In genomic region chr14:73398367-73398996, GRCm38 (mm10) we compare ENCODE assay signal across 17 mouse cellular contexts. TPM values are rescaled to one million over a fixed set of nuclear protein-coding genes. Genes with fewer than 3 reads are reported as not detected.
DNase-seq lines count a peak whose midpoint lies in the region.
"Had no signal": no experiment of that assay in that cellular context is flagged by ENCODE, and none has a peak within 500 bp of the region (broad histone marks: within the 10 kb centered on the region; RNA-seq: fewer than 3 reads in every experiment).

No protein-coding gene starts in this region.

- H3K9me3 ChIP-seq in megakaryocyte, embryonic 14.5 days: no peaks in the 10 kb centered on the region
- H3K9me3 ChIP-seq: heart, embryonic 13.5 days; limb, embryonic 10.5 days; midbrain, embryonic 12.5 days; stomach, embryonic 15.5 days had no signal

- H3K4me3 ChIP-seq in megakaryocyte, embryonic 14.5 days (replicated peaks): peak overlapping the region; percentile 90
- H3K4me3 ChIP-seq: heart, embryonic 13.5 days; limb, embryonic 10.5 days; midbrain, embryonic 12.5 days; stomach, embryonic 15.5 days had no signal

- no peaks in the 10 kb centered on the region for H3K27me3 ChIP-seq in megakaryocyte, embryonic 14.5 days (replicated peaks)
- H3K27me3 ChIP-seq: heart, embryonic 13.5 days; midbrain, embryonic 12.5 days; stomach, embryonic 15.5 days had no signal

- DNase-seq in thymus, postnatal 14 days: peak; percentile 32
- no peak for DNase-seq in thymus, postnatal 4 days
- peak; percentile 61 for DNase-seq in induced T-regulatory cell, adult 2 months (ENCODE audit: low read depth)
- no peak for DNase-seq in kidney, adult 9 months
- no peak for DNase-seq in B cell, adult 2 months
- DNase-seq in ovary, adult 18-20 months (ENCODE audit: low spot score): no peak
- DNase-seq: adrenal gland, postnatal 25 days; forebrain, postnatal 0 days; gastrocnemius, postnatal 25 days; kidney, adult 18-20 months; kidney, postnatal 4 days; right cerebral cortex, postnatal 4 days had no signal

- peaks cover 94% of the 10 kb centered on the region for H3K4me1 ChIP-seq in megakaryocyte, embryonic 14.5 days

- no peaks in the 10 kb centered on the region for H3K36me3 ChIP-seq in megakaryocyte, embryonic 14.5 days (replicated peaks; ENCODE audit: low read length)
- H3K36me3 ChIP-seq: heart, embryonic 13.5 days; limb, embryonic 10.5 days; midbrain, embryonic 12.5 days; stomach, embryonic 15.5 days had no signal

RNA-seq across cellular contexts. Expression of gene Itm2b, which starts 13.4 kb away (rescaled TPM):
- 493 and 564 TPM in 2 replicates for polyA plus RNA-seq in megakaryocyte, embryonic 14.5 days (2012; ENCODE audit: insufficient read depth, low replicate concordance)

Comparison
In these comparisons a context has a peak if more than half of its experiments do, and no peak if none do; other contexts are left out.
1. DNase-seq: peak in thymus, postnatal 14 days (single experiment) and induced T-regulatory cell, adult 2 months (single experiment); none in thymus, postnatal 4 days (single experiment), kidney, adult 9 months (single experiment), B cell, adult 2 months (0 of 2) and ovary, adult 18-20 months (single experiment).